In the genomic region with DNA sequence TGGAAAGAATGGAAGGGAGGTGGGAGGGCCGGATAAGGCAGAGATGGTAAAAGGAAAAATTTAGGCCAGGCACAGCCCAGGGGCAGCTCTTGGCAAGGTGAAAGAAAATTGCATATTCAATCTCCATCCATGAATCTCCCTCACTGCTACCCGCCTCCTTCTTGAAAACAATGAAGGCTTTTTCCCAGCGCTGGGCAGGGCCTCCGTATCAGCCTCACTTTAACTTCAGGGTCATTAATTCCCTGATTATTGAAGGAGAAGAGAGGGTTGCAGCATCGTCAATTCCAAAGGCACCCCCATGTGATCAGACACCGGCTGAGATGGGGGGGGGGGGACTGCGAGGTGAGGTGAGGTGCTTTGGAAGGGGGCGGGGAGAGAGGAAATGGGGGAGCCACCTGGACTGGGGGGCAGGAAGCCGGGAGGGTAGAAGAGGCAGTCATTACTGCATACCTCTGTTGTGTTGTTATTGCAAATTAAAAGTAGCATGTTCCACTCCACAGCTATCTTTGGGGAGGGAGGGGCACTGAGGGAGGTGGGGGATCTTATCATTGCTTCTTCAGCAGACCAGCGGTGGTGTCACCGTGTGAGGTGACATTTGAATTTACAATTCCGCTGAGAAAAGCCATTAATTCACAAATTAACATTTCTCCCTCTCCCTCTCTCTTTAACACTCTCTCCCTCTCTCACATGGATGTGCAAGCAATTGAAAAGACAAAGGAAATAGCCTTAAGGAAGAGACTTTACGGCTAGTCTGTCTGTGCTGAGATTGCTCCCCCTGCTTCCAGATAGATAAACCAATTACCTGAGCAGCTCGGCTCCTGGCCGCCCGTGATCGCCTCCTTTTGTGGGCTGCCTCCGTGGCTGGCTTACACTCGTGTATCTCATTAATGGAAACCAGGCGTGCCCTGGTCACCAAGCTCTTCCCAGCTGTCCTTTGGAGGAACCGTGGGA, we compare ENCODE assay signal across 15 mouse cellular contexts. TPM values are rescaled to one million over a fixed set of nuclear protein-coding genes. Genes with fewer than 3 reads are reported as not detected.
DNase-seq lines count a peak whose midpoint lies in the region; ATAC-seq and TF ChIP-seq lines count a peak whose summit lies in the region.
"Had no signal": no experiment of that assay in that cellular context is flagged by ENCODE, and none has a peak within 500 bp of the region (broad histone marks: within the 10 kb centered on the region; RNA-seq: fewer than 3 reads in every experiment).

No protein-coding gene starts in this region.

- H3K27ac ChIP-seq in forebrain, embryonic 13.5 days = peak overlapping the region; percentile 49
- no peak overlapping the region for H3K27ac ChIP-seq in forebrain, postnatal 0 days (ENCODE audit: low read depth, low read length)
- peak overlapping the region; percentile 90 for H3K27ac ChIP-seq in hindbrain, embryonic 13.5 days
- H3K27ac ChIP-seq in midbrain, embryonic 15.5 days = peak overlapping the region; percentile 71
- no peak overlapping the region for H3K27ac ChIP-seq in cerebellum, adult 2 months (ENCODE audit: insufficient read depth, low read length)
- H3K27ac ChIP-seq: liver, embryonic 13.5 days had no signal

- H3K9ac ChIP-seq in forebrain, embryonic 13.5 days = no peak overlapping the region
- H3K9ac ChIP-seq in forebrain, postnatal 0 days = no peak overlapping the region
- peak overlapping the region; percentile 46; the same call in 1 of the 2 replicates for H3K9ac ChIP-seq in hindbrain, embryonic 13.5 days
- H3K9ac ChIP-seq in midbrain, embryonic 15.5 days = 0 out of 2 replicates have a peak overlapping the region, but pooled peaks have one; percentile 14
- H3K9ac ChIP-seq: liver, embryonic 13.5 days had no signal

- H3K4me3 ChIP-seq in forebrain, embryonic 13.5 days = no peak overlapping the region
- no peak overlapping the region for H3K4me3 ChIP-seq in forebrain, postnatal 0 days (ENCODE audit: low read depth, low read length)
- H3K4me3 ChIP-seq in hindbrain, embryonic 13.5 days = no peak overlapping the region
- H3K4me3 ChIP-seq in midbrain, embryonic 15.5 days = no peak overlapping the region
- H3K4me3 ChIP-seq in cerebellum, adult 2 months (replicated peaks; ENCODE audit: insufficient read depth, low read depth, low read length) = no peak overlapping the region
- H3K4me3 ChIP-seq: liver, embryonic 13.5 days had no signal

- H3K36me3 ChIP-seq in forebrain, embryonic 13.5 days (ENCODE audit: poor library complexity, severe bottlenecking) = no peaks in the 10 kb centered on the region
- H3K36me3 ChIP-seq in forebrain, postnatal 0 days (ENCODE audit: insufficient read depth) = no peaks in the 10 kb centered on the region
- no peaks in the 10 kb centered on the region for H3K36me3 ChIP-seq in hindbrain, embryonic 13.5 days
- H3K36me3 ChIP-seq in midbrain, embryonic 15.5 days (replicated peaks) = no peaks in the 10 kb centered on the region
- H3K36me3 ChIP-seq: liver, embryonic 13.5 days had no signal

- H3K27me3 ChIP-seq in forebrain, embryonic 13.5 days = peaks cover 4% of the 10 kb centered on the region; the same call in 1 of the 2 replicates
- H3K27me3 ChIP-seq in forebrain, postnatal 0 days (ENCODE audit: insufficient read depth, low read length) = no peaks in the 10 kb centered on the region
- H3K27me3 ChIP-seq in hindbrain, embryonic 13.5 days = no peaks in the 10 kb centered on the region
- H3K27me3 ChIP-seq in midbrain, embryonic 15.5 days (replicated peaks) = no peaks in the 10 kb centered on the region; the same call in 1 of the 2 replicates
- no peaks in the 10 kb centered on the region; the same call in 1 of the 2 replicates for H3K27me3 ChIP-seq in cerebellum, adult 2 months (ENCODE audit: control insufficient read depth, insufficient read depth, low read length)

- peaks cover 24% of the 10 kb centered on the region for H3K4me1 ChIP-seq in forebrain, embryonic 13.5 days
- H3K4me1 ChIP-seq in forebrain, postnatal 0 days (ENCODE audit: insufficient read depth) = 0 out of 2 replicates have a peak, but pooled peaks cover 2% of the 10 kb centered on the region
- H3K4me1 ChIP-seq in hindbrain, embryonic 13.5 days (replicated peaks) = peaks cover 58% of the 10 kb centered on the region
- H3K4me1 ChIP-seq in midbrain, embryonic 15.5 days = peaks cover 20% of the 10 kb centered on the region
- no peaks in the 10 kb centered on the region for H3K4me1 ChIP-seq in cerebellum, adult 2 months (ENCODE audit: control insufficient read depth, insufficient read depth, low read length)
- H3K4me1 ChIP-seq: liver, embryonic 13.5 days had no signal

- H3K4me2 ChIP-seq in forebrain, embryonic 13.5 days = peak overlapping the region; percentile 24; the same call in 1 of the 2 replicates
- H3K4me2 ChIP-seq in forebrain, postnatal 0 days (ENCODE audit: low read depth) = no peak overlapping the region
- H3K4me2 ChIP-seq in hindbrain, embryonic 13.5 days = peak overlapping the region; percentile 32; the same call in 1 of the 2 replicates
- H3K4me2 ChIP-seq in midbrain, embryonic 15.5 days = peak overlapping the region; percentile 21
- H3K4me2 ChIP-seq: liver, embryonic 13.5 days had no signal

- no peak for TF ChIP-seq CTCF in forebrain, postnatal 0 days (IDR thresholded peaks at IDR 0.05; ENCODE audit: low read depth)
- TF ChIP-seq CTCF in brain, embryonic 14.5 days (IDR thresholded peaks at IDR 0.05; ENCODE audit: borderline replicate concordance, extremely low read depth, insufficient read depth, insufficient read length) = no peak
- TF ChIP-seq CTCF in cerebellum, adult 2 months (IDR thresholded peaks at IDR 0.05; ENCODE audit: borderline replicate concordance, insufficient read depth, low read depth, low read length) = no peak

- DNase-seq in forebrain, postnatal 0 days = no peak
- DNase-seq in brain, embryonic 14.5 days (ENCODE audit: low read depth) = peak; percentile 61
- no peak for DNase-seq in gastrocnemius, postnatal 25 days
- DNase-seq in cerebellum, adult 2 months = no peak
- DNase-seq in cerebellum, postnatal 10 days = no peak
- DNase-seq: adrenal gland, postnatal 14 days; cerebellum, adult 11-12 months; embryo, embryonic 11 days; gastrocnemius, postnatal 14 days; liver, embryonic 13.5 days; lung, postnatal 10 days had no signal

- ATAC-seq in forebrain, embryonic 13.5 days = no peak
- no peak; the same call in 1 of the 2 replicates for ATAC-seq in forebrain, postnatal 0 days
- peak; percentile 70 for ATAC-seq in hindbrain, embryonic 13.5 days (ENCODE audit: low FRiP score)
- ATAC-seq in midbrain, embryonic 15.5 days (replicated peaks) = peak; percentile 69

- no peak for TF ChIP-seq POLR2A in brain, embryonic 14.5 days (IDR thresholded peaks at IDR 0.05; ENCODE audit: borderline replicate concordance, extremely low read depth, insufficient read depth, insufficient read length, poor library complexity, severe bottlenecking)
- no peak for TF ChIP-seq POLR2A in cerebellum, adult 2 months (IDR thresholded peaks at IDR 0.05; ENCODE audit: borderline replicate concordance, insufficient read depth, low read length)

- no peaks in the 10 kb centered on the region for H3K9me3 ChIP-seq in forebrain, embryonic 13.5 days (replicated peaks)
- H3K9me3 ChIP-seq in forebrain, postnatal 0 days (ENCODE audit: low read length) = no peaks in the 10 kb centered on the region
- H3K9me3 ChIP-seq in hindbrain, embryonic 13.5 days = no peaks in the 10 kb centered on the region
- no peaks in the 10 kb centered on the region for H3K9me3 ChIP-seq in midbrain, embryonic 15.5 days
- H3K9me3 ChIP-seq: liver, embryonic 13.5 days had no signal

- 13% methylated on average over 21 of the region's 21 CpGs for WGBS in forebrain, embryonic 13.5 days
- WGBS in forebrain, postnatal 0 days = 14% methylated on average over 21 of the region's 21 CpGs
- WGBS in hindbrain, embryonic 13.5 days = 12% methylated on average over 20 of the region's 21 CpGs
- 11% methylated on average over 19 of the region's 21 CpGs for WGBS in midbrain, embryonic 15.5 days
- WGBS in cerebellum, adult 2 months = 58% methylated on average over 21 of the region's 21 CpGs

RNA-seq across cellular contexts. Expression of a gene that starts 41.5 kb away (rescaled TPM):
- polyA plus RNA-seq in forebrain, embryonic 13.5 days (2015; fragmentation: Nextera tagmentation; extraction: Ambion mirVana) = 0.05 TPM in 1 of 2 replicates, not detected in the other
- 0.05 TPM in 1 of 2 replicates, not detected in the other for total RNA-seq in forebrain, postnatal 0 days (2014; rRNA removed)
- 0.06 TPM in 2 replicates for polyA plus RNA-seq in forebrain, postnatal 0 days (2015; fragmentation: Nextera tagmentation; extraction: Ambion mirVana)
- 1.9 and 20.3 TPM in 2 replicates for polyA plus RNA-seq in brain, embryonic 14.5 days (2012; rRNA removed)
- 17.1 and 17.2 TPM in 2 replicates for polyA plus RNA-seq in hindbrain, embryonic 13.5 days (2015; fragmentation: Nextera tagmentation; extraction: Ambion mirVana)
- polyA plus RNA-seq in midbrain, embryonic 15.5 days (2015; fragmentation: Nextera tagmentation; extraction: Ambion mirVana) = 0.68 TPM in 2 replicates
- total RNA-seq in gastrocnemius, postnatal 25 days (2021) = not detected
- polyA plus RNA-seq in cerebellum, adult 2 months (2012; rRNA removed) = 8.4 and 9.0 TPM in 2 replicates
- total RNA-seq: adrenal gland, postnatal 14 days; gastrocnemius, postnatal 14 days had no signal
- polyA plus RNA-seq: heart, embryonic 14.5 days; liver, embryonic 13.5 days had no signal

Comparison
In these comparisons a context has a peak if more than half of its experiments do, and no peak if none do; other contexts are left out.
1. H3K27ac ChIP-seq: peak in forebrain, embryonic 13.5 days (single experiment), hindbrain, embryonic 13.5 days (single experiment) and midbrain, embryonic 15.5 days (single experiment); none in forebrain, postnatal 0 days (single experiment) and cerebellum, adult 2 months (single experiment).
2. ATAC-seq: peak in hindbrain, embryonic 13.5 days (single experiment) and midbrain, embryonic 15.5 days (single experiment); none in forebrain, embryonic 13.5 days (single experiment) and forebrain, postnatal 0 days (single experiment).
3. H3K9ac ChIP-seq: peak in hindbrain, embryonic 13.5 days (single experiment) and midbrain, embryonic 15.5 days (single experiment); none in forebrain, embryonic 13.5 days (single experiment) and forebrain, postnatal 0 days (single experiment).